ENCODE assay signal across 16 mouse cellular contexts in the genomic region with DNA sequence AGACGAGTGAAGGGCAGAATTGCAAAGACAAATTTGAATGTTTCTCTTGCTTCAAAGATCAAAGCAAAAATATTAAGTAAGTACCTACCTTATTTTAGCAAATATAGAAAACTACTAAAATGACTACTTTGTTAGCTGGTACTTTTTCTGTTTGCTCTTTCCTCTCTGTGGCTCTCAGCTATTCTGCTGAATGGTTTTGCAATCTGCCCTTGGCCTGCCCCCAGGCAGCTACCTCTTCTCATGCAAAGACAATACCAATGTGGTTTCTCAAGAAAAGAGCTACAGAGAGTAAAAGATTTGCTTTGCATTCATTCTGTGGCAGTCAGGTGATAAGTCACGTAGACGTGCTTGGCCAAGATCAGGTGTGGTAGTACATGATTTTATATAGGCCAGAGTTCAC. TPM values are rescaled to one million over a fixed set of nuclear protein-coding genes. Genes with fewer than 3 reads are reported as not detected.
DNase-seq lines count a peak whose midpoint lies in the region; ATAC-seq and TF ChIP-seq lines count a peak whose summit lies in the region.
"Had no signal": no experiment of that assay in that cellular context is flagged by ENCODE, and none has a peak within 500 bp of the region (broad histone marks: within the 10 kb centered on the region; RNA-seq: fewer than 3 reads in every experiment).

No protein-coding gene starts in this region.

- 71% methylated on average over 3 of the region's 3 CpGs for WGBS in forebrain, embryonic 13.5 days
- WGBS in forebrain, postnatal 0 days: 78% methylated on average over 3 of the region's 3 CpGs

- H3K4me1 ChIP-seq in forebrain, embryonic 13.5 days: peaks cover 23% of the 10 kb centered on the region
- peaks cover 4% of the 10 kb centered on the region; the same call in 1 of the 2 replicates for H3K4me1 ChIP-seq in forebrain, postnatal 0 days (ENCODE audit: insufficient read depth)

- H3K36me3 ChIP-seq in forebrain, embryonic 13.5 days (ENCODE audit: poor library complexity, severe bottlenecking): peaks cover 3% of the 10 kb centered on the region; the same call in 1 of the 2 replicates
- H3K36me3 ChIP-seq in forebrain, postnatal 0 days (ENCODE audit: insufficient read depth): no peaks in the 10 kb centered on the region
- H3K36me3 ChIP-seq in myocyte (ENCODE audit: control insufficient read depth, insufficient read depth): peaks cover 5% of the 10 kb centered on the region
- H3K36me3 ChIP-seq: hindbrain, embryonic 12.5 days; midbrain, embryonic 15.5 days had no signal

- H3K4me2 ChIP-seq in forebrain, embryonic 13.5 days: peak overlapping the region; percentile 84; the same call in 1 of the 2 replicates
- H3K4me2 ChIP-seq in forebrain, postnatal 0 days (ENCODE audit: low read depth): no peak overlapping the region
- H3K4me2 ChIP-seq in myocyte (ENCODE audit: low read depth): peak overlapping the region; percentile 73
- H3K4me2 ChIP-seq: midbrain, embryonic 15.5 days had no signal

- no peaks in the 10 kb centered on the region for H3K27me3 ChIP-seq in forebrain, embryonic 13.5 days
- H3K27me3 ChIP-seq in forebrain, postnatal 0 days (ENCODE audit: insufficient read depth, low read length): no peaks in the 10 kb centered on the region
- H3K27me3 ChIP-seq in myocyte (ENCODE audit: control insufficient read depth, insufficient read depth, insufficient read length): no peaks in the 10 kb centered on the region
- H3K27me3 ChIP-seq: forebrain, embryonic 15.5 days; hindbrain, embryonic 12.5 days; limb, embryonic 13.5 days; midbrain, embryonic 15.5 days had no signal

- TF ChIP-seq CTCF in forebrain, postnatal 0 days (IDR thresholded peaks at IDR 0.05; ENCODE audit: low read depth): no peak

- no peak for ATAC-seq in forebrain, embryonic 13.5 days
- no peak for ATAC-seq in forebrain, postnatal 0 days
- ATAC-seq in monocyte, adult 5-6 weeks (replicated peaks; ENCODE audit: insufficient number of reproducible peaks, low FRiP score, low TSS enrichment, poor library complexity, severe bottlenecking): no peak
- ATAC-seq: forebrain, embryonic 15.5 days; midbrain, embryonic 15.5 days had no signal

- DNase-seq in forebrain, postnatal 0 days: no peak
- peak; percentile 26 to 34 for DNase-seq in lung, adult 18-20 months
- no peak for DNase-seq in lung, postnatal 14 days
- DNase-seq in ZHBTc4 (ENCODE audit: low read depth, low spot score): peak; percentile 45
- no peak for DNase-seq in gastrocnemius, postnatal 10 days
- DNase-seq: cerebellum, adult 9-11 months; gastrocnemius, adult 2 months; kidney, postnatal 10 days; thymus, postnatal 25 days had no signal

- no peak overlapping the region for H3K27ac ChIP-seq in forebrain, embryonic 13.5 days
- H3K27ac ChIP-seq in forebrain, postnatal 0 days (ENCODE audit: low read depth, low read length): no peak overlapping the region
- H3K27ac ChIP-seq: forebrain, embryonic 15.5 days; gastrocnemius, adult 2 months; hindbrain, embryonic 12.5 days; limb, embryonic 13.5 days; midbrain, embryonic 15.5 days had no signal

- H3K9me3 ChIP-seq in forebrain, embryonic 13.5 days (replicated peaks): no peaks in the 10 kb centered on the region
- H3K9me3 ChIP-seq in forebrain, postnatal 0 days (ENCODE audit: low read length): no peaks in the 10 kb centered on the region
- H3K9me3 ChIP-seq: forebrain, embryonic 15.5 days; hindbrain, embryonic 12.5 days; limb, embryonic 13.5 days; midbrain, embryonic 15.5 days had no signal

- no peak overlapping the region for H3K9ac ChIP-seq in forebrain, embryonic 13.5 days
- no peak overlapping the region for H3K9ac ChIP-seq in forebrain, postnatal 0 days
- H3K9ac ChIP-seq: forebrain, embryonic 15.5 days; hindbrain, embryonic 12.5 days; midbrain, embryonic 15.5 days had no signal

- no peak overlapping the region for H3ac ChIP-seq in myocyte (ENCODE audit: control insufficient read depth, insufficient read length)

- TF ChIP-seq POLR2A in myocyte (IDR thresholded peaks at IDR 0.05; ENCODE audit: insufficient read length, low read depth): no peak

- peaks cover 40% of the 10 kb centered on the region for H3K79me2 ChIP-seq in myocyte (ENCODE audit: control insufficient read depth, insufficient read depth)

- H3K4me3 ChIP-seq in forebrain, embryonic 13.5 days: no peak overlapping the region
- H3K4me3 ChIP-seq in forebrain, postnatal 0 days (ENCODE audit: low read depth, low read length): no peak overlapping the region
- H3K4me3 ChIP-seq in myocyte: no peak overlapping the region
- H3K4me3 ChIP-seq: gastrocnemius, adult 2 months; hindbrain, embryonic 12.5 days; midbrain, embryonic 15.5 days had no signal

TF ChIP-seq in myocyte, 11 proteins besides CTCF, POLR2A, EP300 and RAD21:
- no peak for TF ChIP-seq MAX (IDR thresholded peaks at IDR 0.05; ENCODE audit: low read depth)
- no peak for TF ChIP-seq TCF3 (IDR thresholded peaks at IDR 0.05; ENCODE audit: insufficient read length, low read depth)
- no peak for TF ChIP-seq POLR2AphosphoS2 (IDR thresholded peaks at IDR 0.05; ENCODE audit: insufficient read length, low read depth)
- no peak for TF ChIP-seq REST (IDR thresholded peaks at IDR 0.05; ENCODE audit: insufficient read depth, insufficient read length)
- no peak for TF ChIP-seq MYOG (IDR thresholded peaks at IDR 0.05; ENCODE audit: control insufficient read depth in 1 of 3, insufficient read depth in 1 of 3, insufficient read length in 2 of 3, low read depth in 2 of 3)
- no peak for TF ChIP-seq E2F4 (IDR thresholded peaks at IDR 0.05; ENCODE audit: insufficient read depth)
TF ChIP-seq in myocyte: peak in this region for 0.

RNA-seq across cellular contexts. Expression of a gene that starts 2.4 kb away (rescaled TPM):
- 19.3 TPM in 2 replicates for polyA plus RNA-seq in forebrain, embryonic 13.5 days (2015; fragmentation: Nextera tagmentation; extraction: Ambion mirVana)
- total RNA-seq in forebrain, postnatal 0 days (2014; rRNA removed): 2.6 and 4.0 TPM in 2 replicates
- polyA plus RNA-seq in forebrain, postnatal 0 days (2015; fragmentation: Nextera tagmentation; extraction: Ambion mirVana): 1.8 and 2.0 TPM in 2 replicates
- polyA plus RNA-seq in myocyte (2012; fragmentation: generic; extraction: Trizol): 1.6 TPM
- 0.67 to 1.5 TPM (median 1.1 TPM) in 3 replicates for total RNA-seq in monocyte, adult 5-6 weeks (2017)
- total RNA-seq in gastrocnemius, postnatal 10 days (2021): 1 to 10 TPM; 2.8 to 4.2 TPM

RNA-seq across cellular contexts. Expression of a gene that starts 20.6 kb away (rescaled TPM):
- polyA plus RNA-seq in forebrain, embryonic 13.5 days (2015; fragmentation: Nextera tagmentation; extraction: Ambion mirVana): 23.7 and 25.0 TPM in 2 replicates
- total RNA-seq in forebrain, postnatal 0 days (2014; rRNA removed): 41.2 and 57.6 TPM in 2 replicates
- 21.8 and 27.5 TPM in 2 replicates for polyA plus RNA-seq in forebrain, postnatal 0 days (2015; fragmentation: Nextera tagmentation; extraction: Ambion mirVana)
- polyA plus RNA-seq in myocyte (2012; fragmentation: generic; extraction: Trizol): 4.5 TPM
- 56.7 to 68.5 TPM (median 64.8 TPM) in 3 replicates for total RNA-seq in monocyte, adult 5-6 weeks (2017)
- 1 to 10 TPM; 7.7 to 8.0 TPM for total RNA-seq in gastrocnemius, postnatal 10 days (2021)

RNA-seq across cellular contexts. Expression of a gene that starts 31.6 kb away (rescaled TPM):
- polyA plus RNA-seq in forebrain, embryonic 13.5 days (2015; fragmentation: Nextera tagmentation; extraction: Ambion mirVana): 0.09 and 0.10 TPM in 2 replicates
- total RNA-seq in forebrain, postnatal 0 days (2014; rRNA removed): 0.69 and 0.90 TPM in 2 replicates
- polyA plus RNA-seq in forebrain, postnatal 0 days (2015; fragmentation: Nextera tagmentation; extraction: Ambion mirVana): 0.25 and 0.38 TPM in 2 replicates
- polyA plus RNA-seq in myocyte (2012; fragmentation: generic; extraction: Trizol): 2.4 TPM
- total RNA-seq in monocyte, adult 5-6 weeks (2017): 0.10 to 0.95 TPM in 2 of 3 replicates, not detected in the other
- 1 to 10 TPM; 4.2 to 4.3 TPM for total RNA-seq in gastrocnemius, postnatal 10 days (2021)

Comparison
In these comparisons a context has a peak if more than half of its experiments do, and no peak if none do; other contexts are left out.
1. DNase-seq: peak in lung, adult 18-20 months (2 of 2) and ZHBTc4 (single experiment); none in forebrain, postnatal 0 days (single experiment), lung, postnatal 14 days (single experiment) and gastrocnemius, postnatal 10 days (single experiment).